Mouse (Mus musculus) frontal cortex, adult (tissue): ENCODE measurements around the gene Tapbp.
"Not testable (repeated sequence)": the region's sequence is repeated elsewhere in the genome, so short reads cannot be mapped to it uniquely, and the experiment has no call there.

Experiments used
- ATAC-seq: cut with Nextera tagmentation; 2 replicates; pipeline ENCODE4 v1.9.2; 2017; ENCODE audit warnings: mild to moderate bottlenecking, moderate library complexity, mixed read lengths; ENCODE audit not compliant: low TSS enrichment

Tapbp gene

GRCm38 (mm10) chr17:33947430-33948089, 31.9 kb downstream of the Tapbp start:
- peak; percentile 35 for ATAC-seq

DNA sequence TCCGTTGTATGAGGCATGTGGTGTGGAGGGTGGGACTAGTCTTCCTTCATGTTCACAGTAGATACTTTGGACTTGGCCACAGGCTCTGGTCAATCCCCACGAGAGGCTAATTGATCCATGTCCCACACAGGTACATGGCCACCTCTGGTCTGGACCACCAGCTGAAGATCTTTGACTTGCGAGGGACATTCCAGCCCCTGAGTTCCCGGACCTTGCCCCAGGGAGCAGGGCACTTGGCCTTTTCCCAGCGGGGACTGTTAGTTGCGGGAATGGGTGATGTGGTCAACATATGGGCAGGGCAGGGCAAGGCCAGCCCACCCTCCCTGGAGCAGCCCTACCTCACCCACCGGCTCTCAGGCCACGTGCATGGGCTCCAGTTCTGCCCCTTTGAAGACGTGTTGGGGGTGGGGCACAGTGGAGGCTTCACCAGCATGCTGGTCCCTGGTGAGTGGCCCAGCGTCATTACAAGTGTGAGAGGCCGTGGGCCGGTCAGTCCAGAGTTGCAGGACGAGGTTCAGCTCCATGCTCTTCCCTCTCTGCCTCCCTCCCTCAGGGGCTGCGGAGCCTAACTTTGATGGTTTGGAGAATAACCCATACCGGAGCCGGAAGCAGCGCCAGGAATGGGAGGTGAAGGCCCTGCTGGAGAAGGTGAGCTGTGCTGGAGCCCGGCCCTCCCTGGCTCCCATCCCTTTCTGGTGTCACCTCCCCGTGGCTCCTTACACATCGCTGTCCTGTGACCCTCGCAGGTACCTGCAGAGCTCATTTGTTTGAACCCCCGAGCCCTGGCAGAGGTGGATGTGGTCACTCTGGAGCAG, 32.6 kb downstream of the Tapbp start:
- ATAC-seq: no peak

DNA sequence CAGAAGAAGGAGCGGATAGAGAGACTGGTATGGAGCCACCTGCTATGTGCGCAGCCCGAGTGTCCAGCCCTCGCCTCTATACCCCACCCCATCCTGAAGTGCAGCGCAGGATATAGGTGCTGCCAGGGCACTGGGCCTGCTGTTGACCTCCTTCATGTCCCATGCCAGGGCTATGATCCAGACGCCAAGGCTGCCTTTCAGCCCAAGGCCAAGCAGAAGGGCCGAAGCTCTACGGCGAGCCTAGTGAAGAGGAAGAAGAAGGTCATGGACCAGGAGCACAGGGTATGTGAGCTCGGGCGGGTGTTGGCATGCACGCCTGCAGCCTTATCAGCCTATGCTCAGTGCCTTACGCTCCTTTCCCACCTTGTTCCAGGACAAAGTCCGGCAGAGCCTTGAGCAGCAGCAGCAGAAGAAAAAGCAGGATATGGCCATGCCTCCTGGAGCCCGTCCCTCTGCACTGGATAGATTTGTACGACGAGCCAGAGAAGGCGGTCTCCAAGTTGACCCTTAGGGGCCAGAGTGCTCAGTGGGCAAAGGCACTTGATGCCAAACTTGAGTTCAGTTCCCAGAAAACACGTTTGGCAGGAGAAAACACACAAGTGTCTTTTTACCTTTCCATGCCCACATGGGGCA, 33.3 kb downstream of the Tapbp start:
- ATAC-seq: no peak

GRCm38 (mm10) chr17:33950131-33950625, 34.5 kb downstream of the Tapbp start:
- no peak for ATAC-seq

- peak; percentile 62 for ATAC-seq
Measured at GRCm38 (mm10) chr17:33951021-33951946, 35.6 kb downstream of the Tapbp start, which contains the start of gene B3galt4. Gene B3galt4 (minus strand): TSS chr17:33951488.

- not testable (repeated sequence) for ATAC-seq
Measured at GRCm38 (mm10) chr17:33952015-33952414, 36.3 kb downstream of the Tapbp start.

DNA sequence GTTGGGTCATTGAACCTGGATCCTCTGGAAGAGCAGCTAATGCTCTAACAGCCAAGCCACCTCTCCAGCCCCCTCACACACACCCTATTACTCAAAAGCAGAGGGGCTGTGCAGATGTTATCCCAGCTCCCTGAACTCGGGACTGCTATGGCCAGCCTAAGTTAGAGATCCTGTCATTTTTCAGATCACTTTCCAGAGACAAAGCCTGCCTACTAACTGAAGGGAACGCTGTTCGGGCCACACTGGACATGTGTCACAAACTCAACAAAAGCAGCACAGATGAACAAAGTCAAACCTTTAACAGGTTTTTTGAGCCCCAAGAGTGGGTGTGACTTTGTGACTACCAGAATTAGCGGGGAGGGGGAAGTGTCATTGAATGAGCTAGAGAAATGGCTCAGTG, 37.2 kb downstream of the Tapbp start:
- no peak for ATAC-seq

DNA sequence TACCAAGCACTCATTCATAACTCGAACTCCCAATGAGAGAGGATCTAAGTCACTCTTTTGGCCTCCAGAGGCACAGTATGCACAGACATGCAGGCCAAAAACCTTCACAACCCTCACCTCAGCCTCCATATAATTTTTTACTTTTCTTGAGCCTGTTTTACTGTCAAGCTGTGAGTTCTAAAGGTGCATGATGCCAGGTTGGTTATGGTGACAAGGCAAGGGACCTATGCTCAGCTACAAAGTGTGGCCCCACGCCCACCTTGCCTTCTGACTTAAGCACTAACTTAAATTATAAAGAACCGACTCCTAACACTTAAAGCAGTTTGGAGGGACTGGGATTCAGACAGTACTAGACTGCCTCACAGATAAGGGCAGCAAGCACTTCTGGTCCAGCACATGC, 37.6 kb downstream of the Tapbp start:
- ATAC-seq: no peak

- ATAC-seq: no peak
Measured at GRCm38 (mm10) chr17:33953961-33954565, 38.4 kb downstream of the Tapbp start.

DNA sequence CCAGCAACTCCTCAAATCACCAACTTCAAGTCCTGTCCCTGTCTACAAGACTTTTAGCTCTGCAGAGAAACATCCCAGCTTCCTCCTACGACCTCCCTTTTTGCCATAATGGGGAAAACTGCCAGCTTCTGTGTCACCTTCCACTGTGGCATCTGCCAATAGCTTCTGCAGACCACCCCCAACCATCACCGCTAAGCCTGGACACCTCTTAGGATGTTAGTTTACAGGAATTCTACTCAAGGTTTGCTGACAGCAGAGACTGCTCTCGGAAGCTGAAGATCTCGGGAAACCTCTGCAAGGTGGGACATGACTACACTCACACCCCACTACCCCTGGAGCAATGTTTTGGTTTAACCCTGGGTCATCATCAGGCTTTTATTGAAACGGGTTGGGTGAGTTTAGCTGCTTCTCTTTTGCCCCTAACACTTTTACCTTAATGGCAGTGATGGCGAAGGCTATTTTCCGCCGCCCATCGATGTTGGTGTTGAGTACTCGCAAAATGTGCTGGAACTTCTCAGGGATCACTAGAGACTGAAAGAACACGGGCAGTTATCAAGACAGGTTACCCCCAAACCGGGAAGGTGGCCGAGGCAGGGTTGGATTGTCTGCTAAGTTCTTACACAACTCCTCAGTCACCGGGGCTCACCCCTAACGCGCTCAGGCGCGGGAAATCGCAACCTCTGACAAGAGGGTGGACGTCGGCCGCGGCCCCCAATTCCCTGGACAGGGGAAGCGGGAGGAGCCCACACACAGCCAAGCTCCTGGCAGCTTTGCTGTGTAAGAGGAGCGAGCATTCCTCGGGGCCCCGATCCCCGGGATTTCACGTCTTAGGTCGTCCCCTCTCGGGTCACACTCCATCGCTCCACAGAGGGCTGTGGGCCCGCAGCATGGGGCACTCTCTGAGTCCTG, 39.2 kb downstream of the Tapbp start:
- ATAC-seq: peak; percentile 8; the same call in 1 of the 2 replicates

DNA sequence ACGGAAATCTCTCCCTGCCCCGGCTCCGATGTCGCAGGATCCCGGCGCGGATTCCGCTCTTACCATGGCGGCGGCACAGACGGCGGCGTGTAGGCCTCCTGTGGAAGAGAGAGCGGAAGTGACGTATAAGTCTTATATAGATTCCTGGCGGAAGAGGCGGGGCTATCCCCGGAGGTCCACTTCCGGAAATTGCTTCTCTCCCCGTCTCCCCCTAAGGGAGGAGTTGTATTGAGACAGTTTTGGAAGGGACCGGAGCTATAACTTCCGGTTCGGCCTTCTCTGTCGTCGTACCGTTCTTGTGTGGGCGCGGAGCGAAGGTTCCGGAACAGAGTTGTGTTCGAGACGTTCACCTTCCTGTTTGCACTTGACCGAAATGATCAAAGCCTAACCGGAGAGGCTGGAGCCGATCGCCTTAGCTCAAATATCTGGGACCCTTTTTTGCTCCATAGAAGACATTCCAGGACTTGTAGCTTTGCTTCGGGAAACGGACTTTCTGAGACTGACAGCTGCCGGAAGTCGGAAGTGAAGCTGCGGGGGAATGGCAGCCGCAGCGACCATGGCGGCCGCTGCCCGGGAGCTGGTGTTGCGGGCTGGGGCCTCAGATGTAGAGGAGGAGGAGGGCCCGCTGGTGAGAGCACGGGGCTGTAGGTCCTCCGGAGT, 40.0 kb downstream of the Tapbp start, which contains the start of the genes Vps52 and Rps18:
Vps52 (plus strand) TSS at position 258 of the 660 bp plus-strand sequence.
Rps18 (minus strand) TSS at position 447 of the 660 bp plus-strand sequence.
- ATAC-seq: peak; percentile 85

DNA sequence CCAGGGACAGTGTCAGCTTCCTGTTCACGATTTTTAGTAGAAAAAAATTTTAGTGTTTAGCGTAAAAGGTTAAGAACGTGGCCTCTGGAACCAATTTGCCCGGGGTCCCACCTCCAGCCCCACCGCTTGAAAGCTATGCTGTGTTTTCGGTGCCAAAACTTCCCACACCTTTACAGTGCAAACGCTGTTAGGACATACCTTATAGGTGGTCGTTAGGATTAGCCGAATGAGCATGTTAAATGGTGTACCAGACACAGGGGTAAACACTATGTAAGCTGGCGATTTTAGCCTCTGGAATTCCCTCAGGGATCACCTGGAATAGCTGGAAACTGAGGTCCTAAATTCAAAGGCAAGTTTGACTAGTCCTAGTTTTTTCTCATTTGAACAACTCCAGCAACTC, 40.6 kb downstream of the Tapbp start:
- no peak for ATAC-seq

- no peak for ATAC-seq
Measured at GRCm38 (mm10) chr17:33957493-33957892, 41.8 kb downstream of the Tapbp start.

DNA sequence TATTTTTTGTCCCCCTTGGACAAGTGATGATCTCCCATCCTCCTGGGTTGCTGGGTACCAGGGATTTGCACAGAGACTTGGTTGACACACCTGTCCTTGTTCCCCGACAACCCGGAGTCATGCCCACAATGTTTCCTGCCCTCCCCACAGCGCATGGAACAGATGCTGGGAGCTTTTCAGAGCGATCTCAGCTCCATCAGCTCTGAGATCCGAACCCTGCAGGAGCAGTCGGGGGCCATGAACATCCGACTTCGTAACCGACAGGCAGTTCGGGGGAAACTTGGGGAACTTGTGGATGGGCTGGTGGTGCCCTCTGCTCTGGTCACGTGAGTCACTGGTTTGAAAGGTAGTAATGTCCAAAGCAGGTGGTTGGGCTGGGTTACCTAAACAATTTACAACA, 42.8 kb downstream of the Tapbp start:
- no peak for ATAC-seq

DNA sequence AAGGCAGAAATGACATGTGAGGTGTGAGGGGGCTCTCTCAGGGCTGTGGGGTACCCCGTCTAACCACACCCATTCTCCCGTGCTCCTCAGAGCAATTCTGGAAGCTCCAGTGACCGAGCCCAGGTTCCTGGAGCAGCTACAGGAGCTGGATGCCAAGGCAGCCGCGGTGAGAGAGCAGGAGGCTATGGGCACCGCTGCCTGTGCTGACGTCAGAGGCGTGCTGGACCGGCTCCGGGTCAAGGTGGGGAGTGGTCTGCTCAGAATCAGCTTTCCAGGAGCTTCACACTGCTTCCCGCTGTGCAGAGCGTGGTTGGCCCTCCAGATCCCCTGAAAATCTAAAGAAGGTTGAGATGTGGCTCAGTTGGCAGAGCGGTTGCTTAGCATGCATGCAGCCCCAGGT, 43.4 kb downstream of the Tapbp start:
- no peak for ATAC-seq

DNA sequence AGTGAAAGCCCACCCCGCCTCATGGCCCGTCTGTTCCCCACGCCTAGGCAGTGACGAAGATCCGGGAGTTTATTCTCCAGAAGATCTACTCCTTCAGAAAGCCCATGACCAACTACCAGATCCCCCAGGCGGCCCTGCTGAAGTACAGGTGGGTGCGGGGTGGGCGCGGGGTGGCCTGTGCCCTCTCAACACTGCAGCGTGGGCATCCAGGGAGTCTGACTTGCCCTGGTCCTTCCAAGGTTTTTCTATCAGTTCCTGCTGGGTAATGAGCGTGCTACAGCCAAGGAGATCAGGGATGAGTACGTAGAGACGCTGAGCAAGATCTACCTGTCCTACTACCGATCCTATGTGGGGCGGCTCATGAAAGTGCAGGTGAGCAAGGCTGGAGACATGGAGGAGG, 44.2 kb downstream of the Tapbp start:
- no peak for ATAC-seq

- ATAC-seq: no peak
Measured at GRCm38 (mm10) chr17:33962876-33963275, 47.2 kb downstream of the Tapbp start.

DNA sequence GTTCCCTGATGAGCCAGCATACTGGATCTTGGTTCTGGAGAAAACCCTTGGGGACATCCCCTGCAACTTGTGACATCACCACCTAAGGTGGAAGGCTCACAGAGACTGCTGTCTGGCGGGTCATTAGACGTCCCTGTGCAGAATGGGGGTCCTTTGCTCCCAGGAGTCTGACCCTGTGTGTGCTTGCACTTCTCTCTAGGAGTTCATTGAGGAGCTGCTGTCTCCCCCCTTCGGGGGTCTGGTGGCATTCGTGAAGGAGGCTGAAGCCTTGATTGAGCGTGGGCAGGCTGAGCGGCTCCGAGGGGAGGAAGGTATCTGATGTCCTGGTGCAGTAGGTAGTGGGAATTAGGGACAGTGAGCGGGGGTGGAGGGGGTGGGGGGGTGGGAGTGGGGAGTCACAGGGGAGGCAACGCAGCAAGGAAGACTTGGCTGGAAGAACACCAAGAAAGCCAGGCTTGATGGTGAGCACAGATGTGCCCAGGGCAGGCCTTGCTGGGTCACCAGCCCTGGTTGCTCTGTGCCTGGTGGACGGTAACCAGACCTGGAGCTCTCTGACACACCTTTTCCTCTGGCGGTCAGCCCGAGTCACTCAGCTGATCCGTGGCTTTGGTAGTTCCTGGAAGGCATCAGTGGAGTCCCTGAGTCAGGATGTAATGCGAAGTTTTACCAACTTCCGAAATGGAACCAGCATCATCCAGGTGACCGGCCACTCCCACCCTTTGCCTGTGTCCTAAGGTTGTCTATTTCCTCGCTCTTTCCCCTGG, 49.6 kb downstream of the Tapbp start:
- ATAC-seq: no peak
